Mouse (Mus musculus): ENCODE data around the gene Gal3st2c.
"Not testable (repeated sequence)": the region's sequence is repeated elsewhere in the genome, so short reads cannot be mapped to it uniquely, and the experiment has no call there.

- TF ChIP-seq JUND (conservative IDR thresholded peaks at IDR 0.05; ENCODE audit: low read depth, low read length); POLR2A (IDR thresholded peaks at IDR 0.05; ENCODE audit: low read depth, low read length); CTCF (conservative IDR thresholded peaks at IDR 0.05 in 1 of 2, IDR thresholded peaks at IDR 0.05 in 1 of 2; ENCODE audit: low read depth in 2 of 2, low read length in 2 of 2); GABPA (IDR thresholded peaks at IDR 0.05; ENCODE audit: insufficient replicate concordance, low read depth, low read length): not testable (repeated sequence)
Measured at GRCm38 (mm10) chr1:93975764-93976163, 14.5 kb upstream of the Gal3st2c start.

All from CH12.LX (cell line).